Comparison of ENCODE assay signal across 15 mouse cellular contexts in genomic region chr14:86069329-86069728, GRCm38 (mm10).
"Had no signal": no experiment of that assay in that cellular context is flagged by ENCODE, and none has a peak within 500 bp of the region (broad histone marks: within the 10 kb centered on the region; RNA-seq: fewer than 3 reads in every experiment).

No protein-coding gene starts in this region.

- H3K9ac ChIP-seq: neural tube, embryonic 15.5 days; stomach, embryonic 15.5 days had no signal

- H3K9me3 ChIP-seq: neural tube, embryonic 15.5 days; stomach, embryonic 15.5 days had no signal

- H3K36me3 ChIP-seq: neural tube, embryonic 15.5 days; stomach, embryonic 15.5 days had no signal

- H3K4me3 ChIP-seq: neural tube, embryonic 15.5 days; stomach, embryonic 15.5 days had no signal

- DNase-seq: retina, postnatal 1 day; right cerebral cortex, adult 18-20 months; right cerebral cortex, postnatal 14 days; right cerebral cortex, postnatal 25 days; right cerebral cortex, postnatal 4 days; spleen, adult 18-20 months; thymus, adult 18-20 months; thymus, adult 2 months; thymus, postnatal 14 days; thymus, postnatal 25 days; thymus, postnatal 36 days; thymus, postnatal 4 days had no signal

- H3K4me2 ChIP-seq: neural tube, embryonic 15.5 days; stomach, embryonic 15.5 days had no signal

- H3K27me3 ChIP-seq: neural tube, embryonic 15.5 days; stomach, embryonic 15.5 days had no signal

- H3K4me1 ChIP-seq: neural tube, embryonic 15.5 days; stomach, embryonic 15.5 days had no signal

- H3K27ac ChIP-seq: neural tube, embryonic 15.5 days; stomach, embryonic 15.5 days; stomach, postnatal 0 days had no signal
